Mouse (Mus musculus): ENCODE results near the gene Cadps2. TPM values are rescaled to one million over a fixed set of nuclear protein-coding genes. Genes with fewer than 3 reads are reported as not detected.

Gene Cadps2
- 0.06 and 0.20 TPM in 2 replicates for polyA plus RNA-seq (2012; ENCODE audit: low replicate concordance)

DNA sequence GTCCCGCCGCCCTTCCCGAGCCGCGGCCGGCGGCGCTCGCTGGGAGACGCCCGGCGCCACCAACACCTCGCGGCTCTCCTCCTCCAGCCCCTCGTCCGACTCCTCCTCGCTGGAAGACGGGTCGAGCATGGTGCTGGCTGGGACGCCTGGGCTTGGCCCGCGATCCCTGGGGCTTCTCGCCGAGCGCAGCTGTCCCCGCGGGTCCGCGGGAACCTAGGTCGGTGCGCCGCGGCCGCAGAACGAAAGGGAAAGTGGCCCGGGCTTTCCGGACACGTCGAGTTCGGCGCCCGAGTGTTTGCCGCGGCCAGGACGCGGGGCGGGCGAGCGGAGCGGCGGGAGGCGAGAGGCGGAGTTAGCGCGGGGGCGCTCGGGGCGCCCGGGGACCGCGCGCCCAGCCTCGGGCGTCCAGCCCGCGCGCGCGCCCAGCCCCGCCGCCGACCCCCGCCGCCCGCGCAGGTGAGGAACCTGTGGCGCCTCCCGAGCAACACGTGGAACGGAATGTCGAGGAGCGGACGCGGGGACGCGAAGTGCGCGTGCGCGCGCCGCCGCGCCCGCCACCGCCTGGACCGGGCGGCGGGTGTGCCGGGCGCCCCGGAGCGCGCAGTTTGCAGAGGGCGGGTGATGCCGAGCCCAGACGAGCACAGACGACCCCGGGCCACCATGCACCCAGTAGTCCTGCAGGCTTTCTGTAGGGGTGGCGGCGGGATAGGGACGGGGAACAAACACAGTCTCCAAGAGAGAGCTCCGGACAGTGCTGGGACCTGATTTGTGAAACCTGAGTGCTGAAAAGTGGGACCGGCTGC is at the start of gene Cadps2:
Gene Cadps2 (minus strand): TSS at position 413 of the 803 bp plus-strand sequence.

GRCm38 (mm10) chr6:23655036-23655435 is 184.2 kb downstream of the Cadps2 start, which contains the start of gene Rnf148:
Gene Rnf148, minus strand, starts transcription at chr6:23655136.

GRCm38 (mm10) chr6:23650205-23650604 is 189.0 kb downstream of the Cadps2 start, which contains the start of gene Rnf133:
Gene Rnf133, minus strand, starts transcription at chr6:23650305.

DNA sequence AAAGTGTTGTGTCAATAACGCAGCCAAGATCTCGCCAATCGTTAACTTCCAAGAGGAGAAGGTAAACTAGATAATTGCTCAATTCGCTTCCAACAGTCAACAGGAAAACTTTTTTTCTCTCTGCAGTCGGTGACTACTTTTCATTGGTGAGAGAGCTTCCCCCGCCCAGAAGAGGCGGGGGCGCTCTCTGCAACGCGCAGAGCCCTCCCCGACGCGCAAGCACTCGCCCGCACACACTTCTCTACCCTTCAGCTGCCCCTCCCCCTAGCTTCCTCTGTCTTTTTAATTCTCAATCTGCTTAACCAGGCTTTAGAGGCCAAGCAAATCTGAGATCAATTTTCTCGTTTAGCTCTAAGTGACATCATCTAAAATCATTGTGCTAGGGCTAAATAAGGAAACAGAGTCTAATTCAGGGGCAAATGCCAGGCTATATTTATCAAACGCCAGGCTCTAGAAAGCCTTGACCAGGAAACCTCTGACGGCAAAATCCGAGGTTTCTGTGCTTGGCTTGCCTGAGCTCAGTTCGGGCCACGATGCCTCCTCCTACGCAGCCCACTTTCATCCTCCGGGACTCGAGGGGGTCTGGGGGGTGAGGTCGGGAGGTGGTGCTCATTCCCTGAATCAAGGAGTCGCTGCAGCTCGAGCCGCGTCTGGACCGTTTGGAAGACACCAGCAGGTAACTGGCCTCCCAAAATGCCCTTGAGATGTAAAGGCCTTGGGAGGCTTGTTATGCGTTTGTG is 590.7 kb downstream of the Cadps2 start, which contains the start of gene Fezf1:
Gene Fezf1 (minus strand): TSS at position 50 of the 740 bp plus-strand sequence.

Other genes starting within 250 kb of the Cadps2 start
- gene Rnf133, start 189.1 kb downstream of the Cadps2 start, polyA plus RNA-seq (2012; ENCODE audit: low replicate concordance) = not detected in 2 replicates
- gene Rnf148, start 184.3 kb downstream of the Cadps2 start, polyA plus RNA-seq (2012; ENCODE audit: low replicate concordance) = not detected in 2 replicates
- not detected in 2 replicates for gene Tas2r118, start 130.6 kb upstream of the Cadps2 start, polyA plus RNA-seq (2012; ENCODE audit: low replicate concordance)